Mouse (Mus musculus): ENCODE results near the gene Mcu.

Gene Mcu

GRCm38 (mm10) chr10:59440177-59440576 is 176.3 kb downstream of the Mcu start:
- in situ Hi-C loops (cut with MboI, MseI): no loop called here

GRCm38 (mm10) chr10:59439508-59439931 is 177.0 kb downstream of the Mcu start:
- in situ Hi-C loops (cut with MboI, MseI): no loop called here

DNA sequence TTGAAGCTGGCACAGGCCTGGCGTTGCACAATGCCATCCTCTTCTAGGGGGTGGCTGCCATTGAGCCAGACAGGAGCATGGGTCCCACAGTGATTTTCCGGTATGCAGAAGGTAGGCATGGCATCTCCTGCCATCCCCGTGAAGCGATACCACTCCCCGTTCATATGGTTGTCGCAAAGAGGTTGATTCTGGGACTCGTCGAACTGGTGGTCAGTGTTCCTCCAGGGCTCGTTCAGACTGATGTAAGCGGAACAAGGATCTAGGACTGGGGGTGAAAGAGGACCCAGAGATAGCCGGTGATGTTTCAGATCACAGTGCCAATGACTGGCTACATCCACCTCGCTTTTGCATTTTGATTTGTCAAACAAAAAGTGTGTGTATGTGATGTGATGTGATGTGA is 177.8 kb downstream of the Mcu start:
- in situ Hi-C loops (cut with MboI, MseI): no loop called here

GRCm38 (mm10) chr10:59435746-59436145 is 180.7 kb downstream of the Mcu start:
- in situ Hi-C loops (cut with MboI, MseI): no loop called here

DNA sequence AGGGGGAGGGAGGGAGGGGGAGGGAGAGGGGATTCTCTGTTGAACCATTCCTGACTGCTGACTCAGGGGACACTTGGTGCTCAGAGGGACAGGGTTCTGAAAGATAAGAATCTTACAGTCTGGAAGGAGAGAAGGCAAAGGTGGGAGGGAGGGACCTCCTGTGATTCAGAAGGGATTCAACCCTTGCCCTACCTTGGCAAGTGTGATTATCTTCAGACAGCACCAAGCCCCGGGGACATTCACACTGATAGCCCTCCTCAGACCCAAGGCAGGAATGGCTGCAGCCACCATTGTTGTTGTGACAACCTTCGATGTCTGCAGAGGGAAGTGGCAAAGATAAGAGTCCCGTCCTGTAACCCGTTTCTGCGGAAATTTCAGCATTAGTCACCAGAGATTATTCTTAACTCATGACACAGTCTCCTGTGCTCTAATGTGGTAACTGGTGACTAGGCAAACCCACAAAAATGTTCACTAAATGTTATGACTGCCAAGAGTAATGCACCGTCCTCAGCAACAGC is 185.7 kb downstream of the Mcu start:
- in situ Hi-C loops (cut with MboI, MseI): no loop called here

- in situ Hi-C loops (cut with MboI, MseI): loop anchor here in 1 of 2 experiments (10.0 kb wide), 1 partner anchor 1625 kb away; no protein-coding TSS in a partner anchor
These were observed 186.9 kb downstream of the Mcu start for GRCm38 (mm10) chr10:59429448-59430135.

DNA sequence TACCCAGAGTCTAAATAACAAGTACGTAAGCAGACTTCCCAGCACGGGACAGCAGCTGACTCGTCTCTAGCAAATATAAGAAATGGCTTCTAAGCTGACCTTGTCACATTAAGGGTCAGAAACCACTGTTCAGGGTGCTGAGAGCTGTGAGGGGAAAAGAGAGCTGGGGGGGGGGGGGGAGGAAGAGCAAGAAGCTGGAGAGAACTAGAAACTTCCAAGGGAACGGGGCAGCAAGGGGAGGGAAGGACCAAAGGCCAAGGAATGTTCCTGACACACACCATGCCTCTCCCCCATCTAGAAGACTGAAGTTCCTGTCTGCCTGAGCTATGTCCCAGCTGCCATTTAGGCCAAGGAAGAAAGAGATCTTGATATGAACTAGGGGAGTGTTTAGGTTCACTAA is 190.1 kb downstream of the Mcu start:
- in situ Hi-C loops (cut with MboI, MseI): loop anchor here in 1 of 2 experiments (10.0 kb wide), 1 partner anchor 1628 kb away; no protein-coding TSS in a partner anchor

DNA sequence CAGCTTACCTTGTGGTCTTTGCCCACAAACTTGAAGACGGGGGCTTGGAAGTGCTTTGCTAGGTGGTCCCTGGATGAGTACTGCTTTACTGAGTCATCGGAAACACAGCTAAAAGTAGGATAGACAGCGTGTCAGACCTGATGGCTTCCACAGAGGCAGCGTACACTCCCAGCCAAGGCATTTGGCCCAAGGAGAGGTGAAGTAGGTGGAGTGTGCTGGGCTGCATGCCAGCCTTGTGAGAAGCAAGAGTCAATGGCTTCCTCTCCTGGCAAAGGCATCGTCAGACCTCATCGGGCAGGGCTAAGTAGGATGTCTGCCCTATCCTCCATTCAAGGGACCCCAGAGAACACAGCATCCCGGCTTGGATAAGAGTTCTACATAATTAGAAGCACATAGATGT is 191.1 kb downstream of the Mcu start:
- in situ Hi-C loops (cut with MboI, MseI): loop anchor here in 1 of 2 experiments (10.0 kb wide), 1 partner anchor 1629 kb away; no protein-coding TSS in a partner anchor

DNA sequence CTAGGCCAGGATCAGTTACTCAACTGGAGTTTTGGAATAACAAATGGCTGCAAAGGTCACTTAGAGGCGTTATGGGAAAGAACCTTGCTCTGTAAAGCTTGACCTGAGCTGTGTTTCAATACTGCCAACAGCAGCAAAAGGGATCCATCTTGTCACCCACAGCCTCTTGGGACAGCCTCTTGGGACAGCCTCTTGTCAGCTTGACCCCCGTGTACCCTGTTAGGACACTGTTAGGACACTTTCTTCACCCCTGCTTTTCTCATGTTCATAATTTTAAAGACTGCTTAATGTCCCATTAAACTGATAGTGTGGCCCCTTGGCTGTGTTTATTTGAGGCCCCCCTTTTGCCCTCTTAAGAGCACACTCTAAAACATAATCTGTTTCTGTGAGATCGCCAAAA is 192.0 kb downstream of the Mcu start:
- in situ Hi-C loops (cut with MboI, MseI): loop anchor here in 1 of 2 experiments (10.0 kb wide), 1 partner anchor 1630 kb away; no protein-coding TSS in a partner anchor

DNA sequence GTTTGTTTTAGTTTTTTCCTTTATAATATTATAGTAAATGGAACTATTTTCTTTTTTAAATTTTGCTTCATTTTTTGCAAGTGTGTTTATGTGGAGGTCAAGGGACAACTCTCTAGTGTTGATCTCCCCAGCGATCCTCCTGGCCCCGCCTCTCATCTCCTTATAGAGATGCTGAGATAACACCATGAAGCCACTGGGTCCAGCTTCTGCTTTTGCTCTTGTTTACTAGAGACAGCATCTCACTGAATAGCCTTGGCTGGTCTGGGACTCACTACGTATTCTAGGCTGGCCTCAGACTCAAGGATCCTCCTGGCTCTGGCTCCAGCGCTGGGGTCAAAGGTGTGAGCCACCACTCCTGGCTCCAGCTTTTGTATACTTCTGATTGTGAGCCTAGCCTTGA is 197.0 kb downstream of the Mcu start:
- in situ Hi-C loops (cut with MboI, MseI): no loop called here

DNA sequence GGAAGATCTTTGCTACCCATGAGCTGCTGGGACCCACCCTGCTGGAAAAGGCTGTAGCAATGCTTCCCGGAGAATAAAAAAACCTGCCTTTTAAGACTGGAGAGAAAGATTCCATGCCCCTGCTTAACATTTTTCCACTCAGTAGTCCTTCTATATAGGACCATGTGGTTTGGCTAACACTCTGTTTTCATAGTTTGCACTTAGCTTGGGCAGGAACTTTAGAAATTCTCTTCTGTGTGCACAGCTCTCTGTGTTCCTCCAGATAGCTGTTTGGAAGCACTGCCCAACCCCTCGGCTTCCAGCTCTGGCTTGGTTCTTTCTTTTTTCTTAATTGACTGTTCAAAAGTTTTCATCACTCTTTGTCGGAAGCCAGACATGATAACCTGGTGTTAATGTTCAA is 199.9 kb downstream of the Mcu start:
- in situ Hi-C loops (cut with MboI, MseI): no loop called here

GRCm38 (mm10) chr10:59413711-59414110 is 202.8 kb downstream of the Mcu start:
- in situ Hi-C loops (cut with MboI, MseI): no loop called here

GRCm38 (mm10) chr10:59410264-59410663 is 206.2 kb downstream of the Mcu start:
- in situ Hi-C loops (cut with MboI, MseI): no loop called here

- in situ Hi-C loops (cut with MboI, MseI): no loop called here
These were observed 208.0 kb downstream of the Mcu start for GRCm38 (mm10) chr10:59408499-59408898.

GRCm38 (mm10) chr10:59403793-59404149 is 212.7 kb downstream of the Mcu start:
- in situ Hi-C loops (cut with MboI, MseI): no loop called here

DNA sequence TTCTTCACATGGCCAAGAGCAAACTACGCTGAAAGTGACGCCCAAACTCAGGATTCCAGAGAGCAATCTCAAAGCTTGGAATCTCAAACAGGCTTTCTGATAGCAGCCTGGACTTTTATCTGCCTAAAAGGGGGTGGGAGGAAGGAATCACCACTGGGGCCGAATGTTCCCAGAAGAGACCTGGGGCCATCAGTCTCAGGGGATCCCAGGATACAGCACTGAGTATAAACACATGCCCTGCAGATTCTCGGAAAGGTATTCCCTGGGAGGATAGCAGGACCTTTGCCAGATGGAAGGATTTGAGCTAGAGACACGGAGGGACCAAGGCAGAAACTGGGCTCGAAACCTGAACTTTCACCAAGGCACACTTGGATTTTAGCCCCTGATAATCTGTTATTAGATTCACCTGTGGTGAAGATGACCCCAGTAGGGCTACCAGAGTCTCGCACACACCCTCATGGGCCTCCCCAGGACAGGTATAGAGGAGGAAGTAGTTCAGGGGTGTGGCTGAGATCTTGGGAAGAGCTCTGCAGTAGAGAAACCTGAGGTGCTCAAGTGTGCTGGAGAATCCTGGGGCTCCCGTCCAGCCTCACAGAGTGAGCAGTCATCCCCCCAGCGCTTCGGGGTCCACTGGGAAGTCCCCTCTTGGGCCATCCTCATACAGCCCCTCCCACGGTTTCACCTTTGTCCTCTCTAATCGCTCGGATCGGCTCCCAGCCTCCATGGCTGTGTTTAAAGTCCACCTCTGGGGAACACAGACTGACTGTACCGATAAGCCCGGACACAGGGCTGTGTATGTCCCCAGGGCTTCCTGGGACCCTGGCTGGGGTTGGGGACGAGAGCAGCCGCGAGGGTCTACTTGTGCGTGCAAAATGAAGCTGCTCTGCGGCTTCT is 213.3 kb downstream of the Mcu start, which contains the start of gene Pla2g12b:
Pla2g12b (plus strand) TSS at position 762 of the 894 bp plus-strand sequence.
- in situ Hi-C loops (cut with MboI, MseI): no loop called here

Data from T-helper 17 cell (primary cell).